Mouse (Mus musculus): ENCODE data around the gene C2cd4c.

The C2cd4c gene

DNA sequence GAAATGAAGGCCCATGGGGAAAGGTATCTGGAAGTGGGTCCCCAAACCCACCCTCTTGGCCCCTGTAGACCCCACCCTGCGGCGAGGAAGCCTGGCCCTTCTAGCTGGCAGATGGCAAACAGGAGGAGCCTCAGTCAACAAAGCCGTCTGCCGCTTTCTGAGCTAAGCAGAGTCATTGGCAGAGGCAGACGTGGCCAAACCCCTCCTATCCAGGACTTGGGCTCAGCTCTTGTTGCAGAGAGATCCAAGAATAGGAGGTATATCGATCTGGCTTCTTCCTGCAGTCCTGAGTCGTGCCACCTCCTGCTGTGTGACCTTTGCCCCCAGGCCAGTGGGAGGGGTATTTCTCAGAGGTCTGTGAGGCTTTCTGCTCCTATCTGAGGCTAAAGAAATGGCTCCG lies 2.0 kb upstream of the C2cd4c start:
- in situ Hi-C loops (cut with MboI; ENCODE audit: unreplicated experiment in 2 of 2), result no loop called here

DNA sequence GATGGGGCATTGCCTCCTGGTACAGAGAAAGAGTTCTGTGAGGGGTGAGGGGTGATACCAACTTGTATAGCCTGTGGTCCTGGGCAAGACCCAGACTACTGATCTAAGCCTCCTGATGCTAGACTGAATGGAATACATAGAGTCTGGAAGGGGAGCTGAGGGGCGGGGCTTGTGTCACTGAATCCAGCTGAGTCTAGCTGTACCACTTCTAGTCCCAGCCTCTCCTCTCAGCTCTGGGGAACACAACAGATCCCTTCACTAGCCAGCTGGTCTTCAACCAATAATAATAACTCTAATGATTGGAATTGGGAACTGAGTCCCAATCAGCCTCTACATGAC lies 449 bp upstream of the C2cd4c start:
- in situ Hi-C loops (cut with MboI; ENCODE audit: unreplicated experiment in 2 of 2), result no loop called here

GRCm38 (mm10) chr10:79612192-79613135 lies 1.4 kb downstream of the C2cd4c start:
- in situ Hi-C loops (cut with MboI; ENCODE audit: unreplicated experiment in 2 of 2), result no loop called here

- in situ Hi-C loops (cut with MboI; ENCODE audit: unreplicated experiment in 2 of 2), result no loop called here
Measured at GRCm38 (mm10) chr10:79611296-79611695, 2.5 kb downstream of the C2cd4c start.

GRCm38 (mm10) chr10:79609276-79609675 lies 4.5 kb downstream of the C2cd4c start:
- in situ Hi-C loops (cut with MboI; ENCODE audit: unreplicated experiment in 2 of 2), result no loop called here

DNA sequence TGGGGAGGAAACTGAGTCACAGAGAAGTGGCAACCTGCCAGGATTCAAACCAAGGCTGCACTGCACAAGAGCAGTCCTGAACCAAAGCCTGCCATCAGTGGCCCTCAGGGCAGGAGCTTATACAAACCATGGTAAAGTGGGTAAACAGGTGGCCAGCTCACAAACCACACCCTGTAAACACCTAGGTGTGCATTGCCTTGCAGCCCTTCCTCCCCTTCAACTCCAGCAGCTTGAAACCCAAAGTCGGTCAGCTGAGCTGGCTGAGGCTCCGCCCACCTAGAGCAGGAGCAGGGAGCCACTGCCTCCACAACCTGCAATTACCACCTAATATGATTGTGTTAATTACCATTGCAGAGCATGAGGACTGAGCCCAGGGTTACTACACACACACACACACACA lies 5.9 kb downstream of the C2cd4c start:
- in situ Hi-C loops (cut with MboI; ENCODE audit: unreplicated experiment in 2 of 2), result no loop called here

- in situ Hi-C loops (cut with MboI; ENCODE audit: unreplicated experiment in 2 of 2), result no loop called here
Measured at GRCm38 (mm10) chr10:79606537-79606936, 7.3 kb downstream of the C2cd4c start.

GRCm38 (mm10) chr10:79597936-79598230 lies 15.9 kb downstream of the C2cd4c start:
- in situ Hi-C loops (cut with MboI; ENCODE audit: unreplicated experiment in 2 of 2), result no loop called here

GRCm38 (mm10) chr10:79597051-79597935 lies 16.5 kb downstream of the C2cd4c start:
- in situ Hi-C loops (cut with MboI; ENCODE audit: unreplicated experiment in 2 of 2), result no loop called here

DNA sequence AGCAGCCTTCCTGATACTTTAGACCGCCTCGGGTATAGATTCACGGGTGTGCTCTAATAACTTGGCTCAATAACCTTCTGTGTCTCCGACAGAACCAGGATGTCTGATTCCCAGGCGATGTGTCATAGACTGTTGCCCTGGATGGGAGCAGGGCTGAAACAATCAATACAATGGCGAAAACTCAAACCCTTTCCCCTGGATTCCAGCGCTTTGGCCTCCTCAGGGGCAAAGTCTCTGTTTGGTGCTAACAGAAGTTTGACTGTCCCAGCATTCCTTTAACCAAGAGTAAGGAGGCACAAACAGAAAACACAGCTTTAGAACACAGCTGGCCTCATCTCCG lies 18.3 kb downstream of the C2cd4c start:
- in situ Hi-C loops (cut with MboI; ENCODE audit: unreplicated experiment in 2 of 2), result no loop called here

- in situ Hi-C loops (cut with MboI; ENCODE audit: unreplicated experiment in 2 of 2), result no loop called here
Measured at GRCm38 (mm10) chr10:79594872-79595589, 18.8 kb downstream of the C2cd4c start.

GRCm38 (mm10) chr10:79594111-79594510 lies 19.7 kb downstream of the C2cd4c start:
- in situ Hi-C loops (cut with MboI; ENCODE audit: unreplicated experiment in 2 of 2), result no loop called here

- in situ Hi-C loops (cut with MboI; ENCODE audit: unreplicated experiment in 2 of 2), result no loop called here
Measured at GRCm38 (mm10) chr10:79590702-79591101, 23.1 kb downstream of the C2cd4c start.

- in situ Hi-C loops (cut with MboI; ENCODE audit: unreplicated experiment in 2 of 2), result no loop called here
Measured at GRCm38 (mm10) chr10:79587752-79588126, 26.1 kb downstream of the C2cd4c start.

DNA sequence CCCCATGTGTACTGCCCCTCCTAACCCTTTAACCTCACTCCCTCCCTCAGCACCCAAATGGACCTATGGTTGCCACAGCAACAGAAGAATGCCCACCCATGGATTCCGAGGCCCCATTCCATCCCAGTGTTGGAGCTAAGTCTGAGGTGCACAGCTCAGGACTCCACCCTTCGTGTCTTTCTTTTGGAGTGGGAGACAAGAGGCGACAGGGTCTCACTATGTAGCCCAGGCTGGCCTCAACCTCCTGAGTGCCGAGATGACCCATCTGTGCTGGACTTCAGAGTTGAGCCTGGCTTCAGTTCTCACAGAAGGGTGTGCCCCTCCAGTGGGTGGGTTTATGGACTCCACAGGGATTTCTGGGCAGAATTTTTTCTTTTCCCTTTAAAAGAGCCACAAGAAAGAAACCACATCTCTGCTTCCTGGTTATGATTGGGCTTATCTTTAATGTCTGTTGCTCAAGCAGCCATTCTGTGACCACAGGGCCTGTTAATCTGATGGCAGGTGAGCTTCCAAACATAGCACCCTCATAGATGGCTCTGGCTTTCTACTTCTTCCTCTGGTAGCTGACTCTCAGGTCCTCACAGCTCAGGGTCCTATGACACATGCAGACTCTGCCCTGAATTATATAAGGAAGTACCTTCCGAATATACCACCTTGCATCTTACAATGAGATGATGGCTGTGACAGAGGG lies 26.6 kb downstream of the C2cd4c start, which contains the start of gene Theg:
Theg (minus strand) TSS at position 271 of the 691 bp plus-strand sequence.
- in situ Hi-C loops (cut with MboI; ENCODE audit: unreplicated experiment in 2 of 2), result no loop called here

DNA sequence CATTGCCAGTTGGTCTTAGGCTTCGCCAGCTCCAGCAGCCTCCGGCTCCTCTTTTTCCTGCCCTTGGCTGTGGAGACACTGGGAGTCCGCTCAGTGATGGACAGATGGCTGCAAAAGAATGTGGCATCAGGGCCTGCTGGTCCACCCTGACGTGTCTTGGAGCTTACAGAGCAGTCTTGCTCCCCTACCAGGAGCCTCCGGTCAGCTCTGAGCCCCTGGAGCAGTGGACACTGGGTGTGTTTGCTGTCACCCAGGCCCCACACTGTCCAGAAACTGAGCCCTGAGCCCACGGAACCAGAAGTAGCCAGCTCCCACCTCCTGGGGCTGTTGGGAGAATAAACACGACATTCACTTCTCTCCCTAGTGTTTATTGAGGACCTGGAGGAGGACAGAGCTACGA lies 27.6 kb downstream of the C2cd4c start:
- in situ Hi-C loops (cut with MboI; ENCODE audit: unreplicated experiment in 2 of 2), result no loop called here

DNA sequence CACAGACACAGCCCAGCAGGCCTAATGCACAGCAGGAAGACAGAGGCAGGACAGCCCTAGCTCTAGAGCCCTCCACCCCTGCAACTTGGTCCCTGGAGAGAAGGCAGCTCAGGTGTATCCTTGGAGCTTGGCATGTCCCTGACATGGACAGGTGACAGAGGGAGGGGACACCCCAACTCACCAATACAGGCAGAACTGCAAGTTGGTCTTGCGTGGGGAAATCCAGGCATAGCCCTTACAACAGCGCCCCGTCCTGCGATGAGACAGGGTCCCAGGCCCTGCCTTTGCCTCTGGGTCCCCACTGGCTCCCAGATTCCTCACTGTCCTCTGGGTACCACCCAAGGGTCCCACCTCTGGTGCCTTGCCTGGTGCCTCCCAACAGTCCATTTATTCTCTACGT lies 28.1 kb downstream of the C2cd4c start:
- in situ Hi-C loops (cut with MboI; ENCODE audit: unreplicated experiment in 2 of 2), result no loop called here

DNA sequence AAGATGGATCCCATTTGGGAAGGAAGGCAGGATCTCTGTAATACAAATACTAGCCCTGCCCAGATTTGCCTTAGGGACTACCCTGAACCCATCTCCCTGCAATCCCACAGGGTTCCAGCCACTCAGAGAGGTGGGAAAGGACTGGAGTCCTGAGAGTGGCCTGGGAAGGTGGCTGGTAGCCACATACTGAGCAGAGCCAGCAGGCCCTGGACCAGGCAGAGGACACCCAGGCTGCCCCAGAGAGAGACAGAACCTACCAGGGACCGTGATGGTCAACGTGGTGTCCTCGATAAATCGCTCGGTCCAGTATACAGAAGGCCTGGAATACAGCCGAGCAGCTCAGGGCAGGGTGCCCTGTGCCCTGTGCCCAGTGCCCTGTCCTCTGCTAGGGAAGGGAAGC lies 28.7 kb downstream of the C2cd4c start:
- in situ Hi-C loops (cut with MboI; ENCODE audit: unreplicated experiment in 2 of 2), result no loop called here

DNA sequence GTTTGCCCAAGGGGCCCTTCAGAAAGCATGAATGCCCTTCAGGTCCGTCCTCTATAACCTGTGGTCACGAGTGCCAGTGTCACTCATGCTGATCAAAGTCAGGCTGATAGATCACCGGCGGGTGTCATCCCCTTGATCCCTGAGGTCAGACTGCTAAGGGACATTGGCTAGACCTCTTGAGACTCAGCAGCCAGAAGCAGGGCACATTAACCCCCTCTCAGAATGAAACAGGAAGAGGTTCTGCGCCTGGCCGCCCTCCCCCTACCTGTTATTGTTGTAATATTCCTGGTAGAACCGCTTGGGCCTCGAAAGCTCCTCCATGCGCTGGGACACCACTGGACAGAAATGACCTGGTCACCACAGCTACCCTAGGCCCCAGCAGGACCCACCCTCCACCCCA lies 29.4 kb downstream of the C2cd4c start:
- in situ Hi-C loops (cut with MboI; ENCODE audit: unreplicated experiment in 2 of 2), result loop anchor here in 1 of 2 experiments (5.0 kb wide), 1 partner anchor 68 kb away; no protein-coding TSS in a partner anchor

DNA sequence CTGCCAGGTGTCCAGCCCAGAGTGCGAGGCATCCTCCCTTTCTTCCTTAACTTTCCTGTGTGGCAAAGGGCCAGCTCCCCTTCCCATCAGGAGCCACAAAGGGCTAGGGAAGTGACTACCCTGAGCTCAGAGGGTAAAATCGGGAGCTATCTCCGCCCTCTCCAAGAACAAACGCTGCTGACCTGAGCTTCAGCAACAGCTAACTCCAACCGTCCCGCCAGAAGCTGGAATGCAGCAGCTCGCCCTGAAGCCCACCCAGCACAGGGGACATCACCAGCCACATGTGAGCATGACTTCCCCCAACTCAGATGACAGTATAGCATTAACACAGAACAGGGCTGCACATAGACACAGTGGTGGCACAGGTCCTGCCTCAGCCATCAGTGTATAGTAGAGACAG lies 29.8 kb downstream of the C2cd4c start:
- in situ Hi-C loops (cut with MboI; ENCODE audit: unreplicated experiment in 2 of 2), result loop anchor here in 1 of 2 experiments (5.0 kb wide), 1 partner anchor 68 kb away; no protein-coding TSS in a partner anchor
